Mouse (Mus musculus) kidney, embryonic 16.5 days (tissue): Measurements from ENCODE around the gene Cpsf6. TPM values are rescaled to one million over a fixed set of nuclear protein-coding genes. Genes with fewer than 3 reads are reported as not detected.

Experiments used
- ATAC-seq: fragments of 200-750 bp; cut with Nextera tagmentation; 2 replicates; pipeline ENCODE4 v1.8.0; 2017; ENCODE audit warnings: moderate TSS enrichment; ENCODE audit not compliant: low FRiP score, low TSS enrichment
- H3K27ac ChIP-seq: fragments of 300-500 bp; sonication (generic); 2 replicates; pipeline ENCODE4 v1.5.1; 2014; ENCODE audit warnings: low read length
- H3K27me3 ChIP-seq: fragments of 300-500 bp; sonication (generic); 2 replicates; pipeline ENCODE4 v1.6.1; 2014; ENCODE audit warnings: low read length, control low read depth, mixed read lengths; ENCODE audit not compliant: insufficient read depth
- H3K36me3 ChIP-seq: fragments of 300-500 bp; sonication (generic); 2 replicates; pipeline ENCODE4 v1.6.1; 2014; ENCODE audit warnings: low read length, control low read depth, mixed read lengths; ENCODE audit not compliant: insufficient read depth
- H3K4me1 ChIP-seq: fragments of 300-500 bp; sonication (generic); 2 replicates; pipeline ENCODE4 v1.6.1; 2014; ENCODE audit warnings: low read length, control low read depth, mixed read lengths; ENCODE audit not compliant: insufficient read depth
- H3K4me2 ChIP-seq: fragments of 300-500 bp; sonication (generic); replicated peaks from 2 replicates; pipeline ENCODE4 v1.6.1; 2014; ENCODE audit warnings: low read depth, low read length
- H3K4me3 ChIP-seq: fragments of 300-500 bp; sonication (generic); 2 replicates; pipeline ENCODE4 v1.5.1; 2014; ENCODE audit warnings: mild to moderate bottlenecking, low read length
- H3K9ac ChIP-seq: fragments of 300-500 bp; sonication (generic); replicated peaks from 2 replicates; pipeline ENCODE4 v1.6.1; 2014; ENCODE audit warnings: low read length
- H3K9me3 ChIP-seq: fragments of 300-500 bp; sonication (generic); 2 replicates; pipeline ENCODE4 v1.6.1; 2016; ENCODE audit warnings: low read length, control low read depth
- WGBS: fragments of 180-500 bp; shearing (Covaris S2); extraction: QIAGEN DNeasy Blood & Tissue Kit; methylation state at CpG from one replicate; pipeline ENCODE4 v1.1.7; 2014; 5-methylcytosine and 5-hydroxymethylcytosine counted together
- polyA plus RNA-seq: library from polyadenylated mRNA; unstranded; fragments of >200 nt; fragmentation: Nextera tagmentation; extraction: Ambion mirVana; gene quantifications from 2 replicates; pipeline ENCODE4 v1.2.1, GENCODE M21; 2015

Cpsf6 gene
- polyA plus RNA-seq, 1 experiment from 2014 or later: 151 TPM

- H3K4me3 ChIP-seq: no peak overlapping the region
- H3K9me3 ChIP-seq: no peaks in the 10 kb centered on the region
- H3K4me2 ChIP-seq: no peak overlapping the region
- H3K9ac ChIP-seq: no peak overlapping the region
- WGBS: 84% methylated on average over 4 of the region's 4 CpGs
- H3K4me1 ChIP-seq: no peaks in the 10 kb centered on the region
- no peak for ATAC-seq
- no peak overlapping the region for H3K27ac ChIP-seq
- no peaks in the 10 kb centered on the region for H3K27me3 ChIP-seq
- H3K36me3 ChIP-seq: no peaks in the 10 kb centered on the region
Measured at GRCm38 (mm10) chr10:117407734-117408288, 28.0 kb upstream of the Cpsf6 start.

GRCm38 (mm10) chr10:117406843-117407733 lies 27.3 kb upstream of the Cpsf6 start:
- H3K4me2 ChIP-seq: no peak overlapping the region
- no peak for ATAC-seq
- no peak overlapping the region for H3K27ac ChIP-seq
- no peaks in the 10 kb centered on the region for H3K27me3 ChIP-seq
- no peaks in the 10 kb centered on the region for H3K36me3 ChIP-seq
- H3K9ac ChIP-seq: no peak overlapping the region
- 89% methylated on average over 8 of the region's 8 CpGs for WGBS
- no peaks in the 10 kb centered on the region for H3K4me1 ChIP-seq
- H3K9me3 ChIP-seq: no peaks in the 10 kb centered on the region
- no peak overlapping the region for H3K4me3 ChIP-seq

GRCm38 (mm10) chr10:117406283-117406588 lies 26.4 kb upstream of the Cpsf6 start:
- WGBS: 66% methylated on average over 5 of the region's 5 CpGs
- no peaks in the 10 kb centered on the region for H3K27me3 ChIP-seq

GRCm38 (mm10) chr10:117405526-117406282 lies 25.9 kb upstream of the Cpsf6 start:
- no peak for ATAC-seq
- Histone ChIP-seq H3K4me2 (no peak overlapping the region), H3K9me3 (no peaks in the 10 kb centered on the region), H3K4me3 (no peak overlapping the region), H3K4me1 (no peaks in the 10 kb centered on the region), H3K36me3 (no peaks in the 10 kb centered on the region), H3K9ac (no peak overlapping the region), H3K27me3 (no peaks in the 10 kb centered on the region), H3K27ac (no peak overlapping the region)
- WGBS: 75% methylated on average over 6 of the region's 6 CpGs

More at GRCm38 (mm10) chr10:117406283-117406588, 26.4 kb upstream of the Cpsf6 start:
- Histone ChIP-seq H3K36me3 (no peaks in the 10 kb centered on the region), H3K27ac (no peak overlapping the region), H3K4me1 (no peaks in the 10 kb centered on the region), H3K4me2 (no peak overlapping the region), H3K4me3 (no peak overlapping the region), H3K9ac (no peak overlapping the region), H3K9me3 (no peaks in the 10 kb centered on the region)
- ATAC-seq: no peak

GRCm38 (mm10) chr10:117404384-117404783 lies 24.6 kb upstream of the Cpsf6 start:
- no peak overlapping the region for H3K4me2 ChIP-seq
- 88% methylated on average over 6 of the region's 6 CpGs for WGBS
- H3K9ac ChIP-seq: no peak overlapping the region
- no peak overlapping the region for H3K4me3 ChIP-seq
- no peaks in the 10 kb centered on the region for H3K4me1 ChIP-seq
- H3K27ac ChIP-seq: no peak overlapping the region
- H3K27me3 ChIP-seq: no peaks in the 10 kb centered on the region
- ATAC-seq: no peak
- H3K36me3 ChIP-seq: no peaks in the 10 kb centered on the region
- H3K9me3 ChIP-seq: no peaks in the 10 kb centered on the region

- Histone ChIP-seq H3K27me3 (no peaks in the 10 kb centered on the region), H3K36me3 (no peaks in the 10 kb centered on the region), H3K9ac (no peak overlapping the region), H3K9me3 (no peaks in the 10 kb centered on the region), H3K4me3 (no peak overlapping the region), H3K4me2 (no peak overlapping the region), H3K27ac (no peak overlapping the region), H3K4me1 (no peaks in the 10 kb centered on the region)
- 66% methylated on average over 15 of the region's 15 CpGs for WGBS
- ATAC-seq: no peak
Measured at GRCm38 (mm10) chr10:117403344-117403953, 23.6 kb upstream of the Cpsf6 start.

GRCm38 (mm10) chr10:117402403-117403333 lies 22.9 kb upstream of the Cpsf6 start:
- H3K4me2 ChIP-seq: no peak overlapping the region
- H3K9ac ChIP-seq: no peak overlapping the region
- H3K9me3 ChIP-seq: no peaks in the 10 kb centered on the region
- H3K4me3 ChIP-seq: no peak overlapping the region
- ATAC-seq: no peak
- no peaks in the 10 kb centered on the region for H3K4me1 ChIP-seq
- no peak overlapping the region for H3K27ac ChIP-seq
- H3K27me3 ChIP-seq: no peaks in the 10 kb centered on the region
- no peaks in the 10 kb centered on the region for H3K36me3 ChIP-seq
- 71% methylated on average over 20 of the region's 20 CpGs for WGBS

- Histone ChIP-seq H3K9me3 (no peaks in the 10 kb centered on the region), H3K36me3 (no peaks in the 10 kb centered on the region), H3K27ac (no peak overlapping the region), H3K4me1 (peaks cover 5% of the 10 kb centered on the region; the same call in 1 of the 2 replicates), H3K27me3 (no peaks in the 10 kb centered on the region), H3K9ac (no peak overlapping the region), H3K4me3 (no peak overlapping the region), H3K4me2 (no peak overlapping the region)
- no peak for ATAC-seq
- WGBS: 83% methylated on average over 4 of the region's 4 CpGs
Measured at GRCm38 (mm10) chr10:117401364-117401763, 21.5 kb upstream of the Cpsf6 start.
